Mouse (Mus musculus): ENCODE results near the gene Prkch. TPM values are rescaled to one million over a fixed set of nuclear protein-coding genes. Genes with fewer than 3 reads are reported as not detected.

The Prkch gene
- total RNA-seq, 2 experiments from 2014 or later, result 4.8 to 5.6 TPM

DNA sequence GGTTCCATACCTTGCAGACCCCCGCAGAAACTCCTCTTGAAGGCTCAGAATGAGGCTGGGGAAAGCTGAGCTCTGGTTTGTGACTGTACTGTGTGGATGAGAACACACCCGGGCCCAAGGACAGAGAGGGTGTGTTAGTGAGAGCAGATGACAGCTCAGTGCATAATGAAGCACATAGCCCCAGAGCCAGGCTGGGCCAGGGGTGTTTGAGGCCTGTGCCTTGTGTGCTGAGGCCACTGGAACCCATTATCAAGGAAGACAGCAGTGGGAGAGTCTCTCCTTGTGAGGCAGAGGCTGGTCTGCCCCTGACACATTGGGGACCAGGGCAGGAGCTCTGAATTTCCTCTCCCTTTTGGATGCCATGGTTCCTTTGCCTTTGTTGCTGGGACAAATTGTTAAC, 231.3 kb downstream of the Prkch start:
- no peak for DNase-seq (ENCODE audit: low spot score in 2 of 2)

DNA sequence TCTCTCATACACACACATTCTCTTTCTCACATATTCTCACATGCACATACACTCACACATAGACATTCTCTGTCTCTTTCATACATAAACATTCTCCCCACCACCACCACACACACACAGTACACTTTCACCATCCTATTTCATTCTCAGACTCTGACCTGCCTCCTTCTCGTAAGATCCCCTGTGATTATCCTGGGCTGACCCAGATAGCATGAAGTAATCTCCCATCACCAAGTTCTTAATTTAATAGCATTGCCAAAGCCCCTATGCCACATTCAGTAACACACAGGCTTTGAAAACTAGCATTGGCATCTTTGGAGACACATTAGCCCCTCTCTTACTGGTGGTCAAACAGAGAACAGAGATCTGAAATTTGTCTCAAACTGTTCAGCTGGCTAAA, 232.3 kb downstream of the Prkch start:
- DNase-seq (ENCODE audit: low spot score in 2 of 2), result no peak

DNA sequence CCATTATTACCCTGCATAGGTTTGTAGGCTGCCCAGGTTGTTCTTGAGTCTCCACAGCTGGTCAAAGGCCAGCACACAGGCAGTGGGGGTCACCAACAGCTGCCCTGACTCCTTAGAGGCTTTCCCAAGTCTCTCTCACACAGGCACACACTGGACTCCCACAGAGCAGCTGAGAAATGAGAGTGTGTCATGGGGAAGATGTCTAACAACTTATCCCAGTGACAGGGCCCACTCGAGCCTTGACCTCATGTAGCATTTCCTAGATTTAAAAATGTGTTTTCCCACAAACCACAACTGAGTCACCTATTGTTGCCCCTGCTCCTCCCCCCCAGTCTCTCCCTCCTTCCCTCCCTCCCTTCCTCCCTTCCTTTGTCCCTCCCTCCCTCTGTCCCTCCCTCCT, 234.2 kb downstream of the Prkch start:
- no peak for DNase-seq (ENCODE audit: low spot score in 2 of 2)

DNA sequence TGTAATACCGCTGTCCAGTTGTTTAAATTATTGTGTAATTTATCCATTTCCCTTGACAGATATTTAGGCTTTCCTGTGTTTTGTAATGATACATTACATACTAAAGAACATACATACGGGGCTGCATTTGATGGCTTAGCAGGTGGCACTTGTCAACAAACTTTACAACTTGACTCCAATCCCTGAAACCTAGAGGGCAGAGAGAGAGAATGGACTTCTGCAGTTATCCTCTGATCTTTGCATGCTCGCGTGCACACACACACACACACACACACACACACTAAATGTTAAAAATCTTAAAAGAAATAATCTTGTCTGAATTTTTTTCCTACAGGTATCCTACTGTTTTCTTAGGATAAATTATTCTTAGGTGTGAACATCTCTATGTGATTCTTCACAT, 236.6 kb downstream of the Prkch start:
- no peak for DNase-seq (ENCODE audit: low spot score in 2 of 2)

DNA sequence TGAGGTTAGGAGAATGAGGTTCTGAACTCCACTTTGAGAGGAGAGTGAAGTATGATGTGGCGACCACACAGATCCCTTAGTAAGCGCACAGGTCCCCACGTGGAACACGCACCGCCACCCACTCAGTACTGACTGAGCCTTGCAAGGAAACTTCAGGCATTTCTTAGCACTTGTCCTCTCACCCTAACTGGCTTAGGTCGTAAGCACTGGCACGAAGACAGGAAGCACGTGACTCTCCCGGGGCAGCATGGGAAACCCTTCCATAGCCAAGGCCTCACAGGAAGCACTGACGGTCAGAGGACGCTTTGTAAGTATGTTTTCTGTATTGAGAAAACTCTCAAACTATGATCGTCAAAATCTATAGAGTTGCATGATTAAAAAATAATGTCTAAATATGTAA, 237.7 kb downstream of the Prkch start:
- no peak for DNase-seq (ENCODE audit: low spot score in 2 of 2)

DNA sequence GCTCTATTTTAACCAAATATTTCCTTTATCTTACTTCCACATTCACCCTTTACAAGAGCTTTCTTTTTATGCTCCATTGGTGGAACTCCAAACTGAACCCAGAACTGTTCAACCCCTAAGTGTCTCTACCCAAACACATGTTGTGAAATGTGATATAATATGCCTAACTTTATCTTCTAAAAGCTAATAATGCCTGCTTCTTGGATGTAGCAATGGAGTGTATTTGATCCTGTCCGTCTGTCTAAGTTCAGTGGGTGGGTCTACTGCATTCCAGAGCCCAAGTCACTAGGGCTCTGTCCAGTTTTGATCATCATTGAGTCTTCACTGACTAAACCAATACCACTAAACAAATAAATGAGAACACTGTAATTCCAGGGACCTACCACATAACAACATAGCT, 240.2 kb downstream of the Prkch start:
- DNase-seq (ENCODE audit: low spot score in 2 of 2), result no peak

Other genes with a start within 250 kb of the Prkch start
- gene Tmem30b, start 38.4 kb upstream of the Prkch start, total RNA-seq (2021), result under 1 TPM; 0.30 to 0.40 TPM

Data from left cerebral cortex, adult 18-20 months (tissue).